Mouse (Mus musculus) lung, postnatal 0 days (tissue): ENCODE results near the gene Sh3bp1. TPM values are rescaled to one million over a fixed set of nuclear protein-coding genes. Genes with fewer than 3 reads are reported as not detected.

ENCODE experiments used
- ATAC-seq: fragments of 200-750 bp; cut with Nextera tagmentation; 2 replicates; pipeline ENCODE4 v1.8.0; 2017; ENCODE audit warnings: moderate library complexity
- DNase-seq: peaks from one replicate; pipeline ENCODE4 v3.0.0-alpha.2; 2016; ENCODE audit warnings: low spot score
- H3K27ac ChIP-seq: fragments of 300-500 bp; sonication (generic); 2 replicates; pipeline ENCODE4 v1.5.1; 2014; ENCODE audit warnings: antibody characterized with exemption, mild to moderate bottlenecking, low read length, mixed read lengths
- H3K27me3 ChIP-seq: fragments of 300-500 bp; sonication (generic); replicated peaks from 2 replicates; pipeline ENCODE4 v1.6.1; 2014; ENCODE audit warnings: low read length, mixed read lengths; ENCODE audit not compliant: insufficient read depth
- H3K36me3 ChIP-seq: fragments of 300-500 bp; sonication (generic); 2 replicates; pipeline ENCODE4 v1.6.1; 2014; ENCODE audit warnings: low read length, mixed read lengths; ENCODE audit not compliant: insufficient read depth
- H3K4me1 ChIP-seq: fragments of 300-500 bp; sonication (generic); 2 replicates; pipeline ENCODE4 v1.6.1; 2014; ENCODE audit warnings: antibody characterized with exemption, low read depth, low read length, mixed read lengths; ENCODE audit not compliant: insufficient read depth
- H3K4me2 ChIP-seq: fragments of 300-500 bp; sonication (generic); replicated peaks from 2 replicates; pipeline ENCODE4 v1.6.1; 2014; ENCODE audit warnings: low read depth, mild to moderate bottlenecking, low read length, moderate library complexity, mixed read lengths
- H3K4me3 ChIP-seq: fragments of 300-500 bp; sonication (generic); 2 replicates; pipeline ENCODE4 v1.5.1; 2014; ENCODE audit warnings: low read depth, low read length
- H3K9ac ChIP-seq: fragments of 300-500 bp; sonication (generic); replicated peaks from 2 replicates; pipeline ENCODE4 v1.6.1; 2014; ENCODE audit warnings: low read depth, mild to moderate bottlenecking
- H3K9me3 ChIP-seq: fragments of 300-500 bp; sonication (generic); 2 replicates; pipeline ENCODE4 v1.6.1; 2016; ENCODE audit warnings: low read length, mixed read lengths
- CTCF ChIP-seq: IDR thresholded peaks from 2 replicates; pipeline ENCODE4 v1.5.1; 2016; ENCODE audit warnings: antibody characterized with exemption, mild to moderate bottlenecking
- EP300 ChIP-seq: IDR thresholded peaks from 2 replicates; pipeline ENCODE4 v1.6.1; 2016; ENCODE audit warnings: antibody characterized with exemption, mild to moderate bottlenecking, control low read depth
- WGBS: fragments of 180-500 bp; shearing (Covaris S2); extraction: QIAGEN DNeasy Blood & Tissue Kit; methylation state at CpG from one replicate; pipeline ENCODE4 v1.1.7; 2014; 5-methylcytosine and 5-hydroxymethylcytosine counted together
- polyA plus RNA-seq: library from polyadenylated mRNA; unstranded; fragments of >200 nt; fragmentation: Nextera tagmentation; extraction: Ambion mirVana; gene quantifications from 2 replicates; pipeline ENCODE4 v1.2.1, GENCODE M21; 2015

Sh3bp1 gene
- polyA plus RNA-seq, 1 experiment from 2014 or later = 12.7 TPM

DNA sequence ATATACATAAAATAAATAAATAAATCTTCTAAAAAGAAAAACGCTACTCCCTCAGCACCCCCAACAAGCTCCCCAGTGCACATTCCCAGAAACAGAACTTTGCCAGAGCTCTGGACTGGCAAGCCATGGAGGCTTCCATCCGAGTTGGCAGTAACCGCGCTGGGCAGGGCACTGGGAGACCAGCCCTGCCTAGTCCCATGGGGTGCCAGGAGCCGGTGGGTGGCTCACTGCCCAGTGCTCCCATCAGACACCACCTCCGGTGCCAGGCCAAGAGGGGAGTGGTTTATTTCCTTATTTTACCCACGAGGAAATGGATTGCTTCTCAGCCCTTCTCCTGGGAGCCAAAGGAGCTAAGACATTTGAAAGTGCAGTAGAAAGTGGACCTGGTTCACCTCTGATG lies 42.6 kb upstream of the Sh3bp1 start:
- H3K9ac ChIP-seq = no peak overlapping the region
- H3K4me1 ChIP-seq = no peaks in the 10 kb centered on the region
- DNase-seq (no peak), ATAC-seq (no peak)
- TF ChIP-seq CTCF (no peak), EP300 (no peak)
- no peaks in the 10 kb centered on the region for H3K27me3 ChIP-seq
- H3K36me3 ChIP-seq = no peaks in the 10 kb centered on the region
- WGBS = 44% methylated on average over 7 of the region's 7 CpGs
- H3K27ac ChIP-seq = no peak overlapping the region
- no peak overlapping the region for H3K4me3 ChIP-seq
- H3K9me3 ChIP-seq = no peaks in the 10 kb centered on the region
- no peak overlapping the region for H3K4me2 ChIP-seq

DNA sequence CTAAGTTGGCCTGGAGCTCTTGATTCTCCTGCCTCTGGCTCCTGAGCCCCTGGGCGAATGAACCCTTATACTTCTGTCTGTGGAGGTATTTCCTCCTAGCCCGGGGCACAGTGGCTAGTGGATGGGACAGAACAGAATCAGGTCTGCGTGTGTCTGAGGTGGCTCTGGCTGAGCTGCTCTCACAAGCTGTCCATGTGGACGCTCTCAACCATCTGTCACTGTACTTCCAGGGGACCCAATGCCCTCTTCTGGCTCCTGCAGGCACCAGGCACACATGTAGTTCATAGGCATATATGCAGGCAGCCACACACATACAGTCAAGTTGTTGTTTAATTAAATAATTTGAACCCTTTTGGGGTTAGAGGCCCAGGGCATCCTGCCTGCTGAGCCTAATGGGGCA lies 40.3 kb upstream of the Sh3bp1 start:
- Histone ChIP-seq H3K36me3 (no peaks in the 10 kb centered on the region), H3K4me3 (no peak overlapping the region), H3K27ac (no peak overlapping the region), H3K4me1 (no peaks in the 10 kb centered on the region), H3K9ac (no peak overlapping the region), H3K27me3 (no peaks in the 10 kb centered on the region), H3K9me3 (no peaks in the 10 kb centered on the region), H3K4me2 (no peak overlapping the region)
- no peak for TF ChIP-seq EP300
- TF ChIP-seq CTCF = peak; percentile 14; the same call in 1 of the 2 replicates
- no peak for ATAC-seq
- no peak for DNase-seq
- WGBS = 61% methylated on average over 4 of the region's 4 CpGs

GRCm38 (mm10) chr15:78859714-78860113 lies 39.9 kb upstream of the Sh3bp1 start:
- DNase-seq = no peak
- no peak for TF ChIP-seq EP300
- TF ChIP-seq CTCF = no peak
- no peak overlapping the region for H3K9ac ChIP-seq
- no peaks in the 10 kb centered on the region for H3K36me3 ChIP-seq
- peak; percentile 39; the same call in 1 of the 2 replicates for ATAC-seq
- no peak overlapping the region for H3K27ac ChIP-seq
- H3K4me1 ChIP-seq = no peaks in the 10 kb centered on the region
- no peak overlapping the region for H3K4me3 ChIP-seq
- H3K9me3 ChIP-seq = no peaks in the 10 kb centered on the region
- no peak overlapping the region for H3K4me2 ChIP-seq
- no peaks in the 10 kb centered on the region for H3K27me3 ChIP-seq
- WGBS = 47% methylated on average over 6 of the region's 6 CpGs

DNA sequence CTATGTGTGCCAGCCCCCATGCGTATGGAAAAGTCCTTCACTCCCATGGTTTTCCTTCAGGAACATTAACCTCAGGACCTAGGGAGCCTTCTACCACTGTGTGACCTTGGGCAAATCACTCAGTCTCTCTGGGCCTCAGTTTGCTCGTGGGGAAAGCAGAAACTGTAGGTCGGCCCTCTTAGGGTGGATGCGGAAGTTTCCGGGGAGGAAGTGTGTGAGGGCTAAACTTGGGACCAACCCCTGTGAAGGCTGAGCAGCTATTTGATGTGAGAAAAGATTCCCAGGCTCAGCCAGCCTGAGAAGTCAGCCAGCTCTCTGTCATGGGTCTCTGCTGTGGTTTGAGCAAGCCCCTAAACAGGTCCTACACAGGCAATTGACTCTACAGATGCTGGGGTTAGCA lies 37.3 kb upstream of the Sh3bp1 start:
- Histone ChIP-seq H3K9me3 (no peaks in the 10 kb centered on the region), H3K4me3 (no peak overlapping the region), H3K9ac (no peak overlapping the region), H3K27me3 (no peaks in the 10 kb centered on the region), H3K4me1 (no peaks in the 10 kb centered on the region), H3K4me2 (no peak overlapping the region), H3K36me3 (no peaks in the 10 kb centered on the region), H3K27ac (no peak overlapping the region)
- no peak for TF ChIP-seq EP300
- no peak for TF ChIP-seq CTCF
- ATAC-seq (no peak), DNase-seq (no peak)
- 85% methylated on average over 5 of the region's 5 CpGs for WGBS

DNA sequence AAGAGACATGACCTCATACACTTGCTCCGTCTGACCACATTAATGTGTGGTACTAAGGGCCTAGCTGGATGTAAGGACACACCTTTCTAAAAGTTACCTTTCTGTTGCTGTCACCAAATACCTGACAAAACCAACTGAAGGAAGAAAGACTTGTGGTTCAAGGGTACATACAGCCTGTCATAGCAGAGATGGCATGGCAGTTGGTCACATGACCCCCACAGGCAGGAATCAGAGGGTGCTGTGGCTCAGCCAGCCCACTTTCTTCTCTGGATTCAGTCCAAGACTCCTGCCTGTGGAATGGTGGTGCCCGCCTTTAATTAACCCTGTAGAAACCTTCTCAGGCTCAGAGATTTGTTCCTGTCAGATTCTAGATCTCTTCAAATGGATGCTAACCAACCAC lies 36.4 kb upstream of the Sh3bp1 start:
- H3K27ac ChIP-seq = no peak overlapping the region
- ATAC-seq = peak; percentile 18; the same call in 1 of the 2 replicates

GRCm38 (mm10) chr15:78863852-78864253 lies 35.7 kb upstream of the Sh3bp1 start:
- WGBS = 45% methylated on average over 13 of the region's 13 CpGs

More for the DNA sequence above, 36.4 kb upstream of the Sh3bp1 start:
- no peak overlapping the region for H3K4me3 ChIP-seq
- WGBS = 49% methylated on average over 2 of the region's 2 CpGs
- no peaks in the 10 kb centered on the region for H3K36me3 ChIP-seq
- DNase-seq = no peak
- H3K27me3 ChIP-seq = no peaks in the 10 kb centered on the region
- H3K9ac ChIP-seq = no peak overlapping the region
- H3K9me3 ChIP-seq = no peaks in the 10 kb centered on the region
- peaks cover 7% of the 10 kb centered on the region; the same call in 1 of the 2 replicates for H3K4me1 ChIP-seq
- no peak for TF ChIP-seq EP300
- TF ChIP-seq CTCF = no peak
- H3K4me2 ChIP-seq = no peak overlapping the region

GRCm38 (mm10) chr15:78868398-78868797 lies 31.2 kb upstream of the Sh3bp1 start:
- DNase-seq (peak; percentile 94), ATAC-seq (peak; percentile 88)
- Histone ChIP-seq H3K4me1 (peaks cover 20% of the 10 kb centered on the region; the same call in 1 of the 2 replicates), H3K4me2 (0 out of 2 replicates have a peak overlapping the region, but pooled peaks have one; percentile 6), H3K27ac (peak overlapping the region; percentile 92), H3K9ac (no peak overlapping the region), H3K36me3 (no peaks in the 10 kb centered on the region), H3K27me3 (no peaks in the 10 kb centered on the region), H3K9me3 (no peaks in the 10 kb centered on the region), H3K4me3 (no peak overlapping the region)
- WGBS = 5% methylated on average over 9 of the region's 9 CpGs
- TF ChIP-seq EP300 (peak; percentile 90), CTCF (0 out of 2 replicates have a peak, but pooled peaks have one; percentile 2)

More at GRCm38 (mm10) chr15:78863852-78864253, 35.7 kb upstream of the Sh3bp1 start:
- no peaks in the 10 kb centered on the region for H3K27me3 ChIP-seq
- DNase-seq (peak; percentile 52), ATAC-seq (no peak)
- no peak overlapping the region for H3K4me2 ChIP-seq
- TF ChIP-seq EP300 = no peak
- no peak for TF ChIP-seq CTCF
- no peak overlapping the region for H3K4me3 ChIP-seq
- H3K27ac ChIP-seq = 0 out of 2 replicates have a peak overlapping the region, but pooled peaks have one; percentile 20
- H3K9ac ChIP-seq = no peak overlapping the region
- H3K4me1 ChIP-seq = peaks cover 14% of the 10 kb centered on the region; the same call in 1 of the 2 replicates
- H3K36me3 ChIP-seq = no peaks in the 10 kb centered on the region
- H3K9me3 ChIP-seq = no peaks in the 10 kb centered on the region
